Mouse (Mus musculus) ES-Bruce4 (cell line): ENCODE data around the gene Gnptab. TPM values are rescaled to one million over a fixed set of nuclear protein-coding genes. Genes with fewer than 3 reads are reported as not detected.
"Not testable (repeated sequence)": the region's sequence is repeated elsewhere in the genome, so short reads cannot be mapped to it uniquely, and the experiment has no call there.

ENCODE experiments used
- H3K27ac ChIP-seq: 2 replicates; pipeline ENCODE4 v1.5.1; 2012; ENCODE audit warnings: low read length, inconsistent platforms; ENCODE audit not compliant: insufficient read depth
- H3K27me3 ChIP-seq: 2 replicates; pipeline ENCODE4 v1.6.1; 2012; ENCODE audit warnings: mild to moderate bottlenecking, low read length, inconsistent platforms; ENCODE audit not compliant: control insufficient read depth, poor library complexity, insufficient read depth, severe bottlenecking
- H3K36me3 ChIP-seq: 2 replicates; pipeline ENCODE4 v1.6.1; 2012; ENCODE audit warnings: inconsistent platforms, mild to moderate bottlenecking, low read length, moderate library complexity; ENCODE audit not compliant: control insufficient read depth, poor library complexity, insufficient read depth, severe bottlenecking
- H3K4me1 ChIP-seq: one replicate; pipeline ENCODE4 v1.8.1; 2011; ENCODE audit warnings: low read length; ENCODE audit not compliant: control insufficient read depth, insufficient read depth
- H3K4me3 ChIP-seq: 2 replicates; pipeline ENCODE4 v1.5.1; 2011; ENCODE audit warnings: low read depth, mild to moderate bottlenecking, low read length
- H3K9ac ChIP-seq: 2 replicates; pipeline ENCODE4 v1.6.1; 2012; ENCODE audit warnings: low read depth, mild to moderate bottlenecking, inconsistent platforms; ENCODE audit not compliant: poor library complexity, severe bottlenecking
- H3K9me3 ChIP-seq: replicated peaks from 2 replicates; pipeline ENCODE4 v1.6.1; 2012; ENCODE audit warnings: mild to moderate bottlenecking, low read length, inconsistent platforms; ENCODE audit not compliant: control insufficient read depth, poor library complexity, insufficient read depth, severe bottlenecking
- CTCF ChIP-seq: IDR thresholded peaks from one replicate; pipeline ENCODE4 v1.8.1; 2011; ENCODE audit warnings: low read depth, low read length
- EP300 ChIP-seq: IDR thresholded peaks from 2 replicates; pipeline ENCODE4 v1.6.1; 2011; ENCODE audit warnings: low read depth, low read length; ENCODE audit not compliant: insufficient read depth
- POLR2A ChIP-seq: IDR thresholded peaks from one replicate; pipeline ENCODE4 v1.8.1; 2011; ENCODE audit warnings: low read length; ENCODE audit not compliant: insufficient read depth
- polyA plus RNA-seq: library from polyadenylated mRNA; stranded (reverse); fragments of >200 nt; gene quantifications from 2 replicates; pipeline ENCODE4 v1.2.4, GENCODE M21; 2011; ENCODE audit warnings: low read depth; ENCODE audit not compliant: missing spikeins, insufficient read depth, insufficient read length

Gnptab gene
- polyA plus RNA-seq, 1 experiment: 21.2 TPM

DNA sequence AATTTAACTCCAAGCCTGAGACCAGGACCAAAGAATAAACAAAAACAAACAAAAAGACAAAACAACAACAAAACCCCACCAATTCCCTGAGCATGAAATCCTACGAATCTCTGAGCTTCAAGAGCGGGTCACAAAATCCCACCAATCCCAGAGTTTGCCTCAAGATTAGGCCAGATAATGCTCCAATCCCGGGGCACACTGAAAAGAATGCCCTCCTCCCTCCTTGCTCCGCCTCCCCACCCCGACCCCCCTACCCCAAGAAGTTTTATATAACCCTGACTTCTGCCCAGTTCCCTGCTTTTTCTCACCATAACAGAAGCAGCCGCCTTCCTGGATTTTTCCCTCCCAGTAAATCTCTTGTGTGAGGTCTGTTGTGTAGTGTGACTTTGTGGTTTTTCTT lies 78.9 kb downstream of the Gnptab start:
- no peak for TF ChIP-seq CTCF
- TF ChIP-seq EP300: no peak
- TF ChIP-seq POLR2A: no peak
- Histone ChIP-seq H3K27me3 (no peaks in the 10 kb centered on the region), H3K9me3 (no peaks in the 10 kb centered on the region), H3K27ac (no peak overlapping the region), H3K36me3 (no peaks in the 10 kb centered on the region), H3K4me3 (no peak overlapping the region), H3K9ac (no peak overlapping the region), H3K4me1 (no peaks in the 10 kb centered on the region)

DNA sequence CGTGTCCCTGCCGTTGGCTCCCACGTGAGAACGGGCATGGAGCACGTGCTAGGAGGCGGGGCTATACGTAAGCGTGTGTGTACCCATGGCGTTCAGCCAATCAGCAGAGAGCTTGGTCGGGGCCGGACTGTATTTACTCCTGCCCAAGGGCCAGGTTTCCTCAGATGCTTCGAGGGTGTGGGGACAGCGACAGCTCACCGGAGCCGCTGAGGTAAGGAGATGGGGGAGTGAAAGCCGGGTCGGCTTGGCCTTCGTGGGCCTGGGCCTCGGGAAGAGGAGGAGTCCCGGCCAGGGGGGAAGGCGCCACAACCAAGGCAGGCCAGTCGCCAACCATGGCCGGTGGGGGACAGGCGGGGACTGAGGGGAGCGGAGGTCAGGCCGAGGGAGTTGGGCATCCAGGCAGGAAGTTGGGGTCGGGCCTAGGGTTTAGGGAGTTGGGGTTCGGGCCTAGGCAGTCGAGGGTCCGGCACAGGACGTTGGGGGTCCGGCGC lies 80.6 kb downstream of the Gnptab start, which contains the start of gene Sycp3:
Sycp3 (plus strand) TSS at position 68 of the 491 bp plus-strand sequence.
- Histone ChIP-seq H3K27ac (no peak within 1 kb of the TSS), H3K4me3 (peak within 1 kb of the TSS; percentile 46), H3K9ac (0 out of 2 replicates have a peak within 1 kb of the TSS, but pooled peaks have one; percentile 2), H3K9me3 (no peaks in the 10 kb centered on the region), H3K4me1 (no peaks in the 10 kb centered on the region), H3K36me3 (no peaks in the 10 kb centered on the region), H3K27me3 (no peaks in the 10 kb centered on the region)
- TF ChIP-seq EP300: no peak
- TF ChIP-seq POLR2A: no peak
- TF ChIP-seq CTCF: no peak

GRCm38 (mm10) chr10:88460122-88460820 lies 81.3 kb downstream of the Gnptab start:
- no peak overlapping the region for H3K27ac ChIP-seq
- H3K27me3 ChIP-seq: no peaks in the 10 kb centered on the region
- H3K4me1 ChIP-seq: no peaks in the 10 kb centered on the region
- H3K36me3 ChIP-seq: no peaks in the 10 kb centered on the region
- 0 out of 2 replicates have a peak overlapping the region, but pooled peaks have one; percentile 2 for H3K9ac ChIP-seq
- H3K9me3 ChIP-seq: no peaks in the 10 kb centered on the region
- no peak for TF ChIP-seq POLR2A
- no peak for TF ChIP-seq EP300
- TF ChIP-seq CTCF: no peak
- peak overlapping the region; percentile 46 for H3K4me3 ChIP-seq

DNA sequence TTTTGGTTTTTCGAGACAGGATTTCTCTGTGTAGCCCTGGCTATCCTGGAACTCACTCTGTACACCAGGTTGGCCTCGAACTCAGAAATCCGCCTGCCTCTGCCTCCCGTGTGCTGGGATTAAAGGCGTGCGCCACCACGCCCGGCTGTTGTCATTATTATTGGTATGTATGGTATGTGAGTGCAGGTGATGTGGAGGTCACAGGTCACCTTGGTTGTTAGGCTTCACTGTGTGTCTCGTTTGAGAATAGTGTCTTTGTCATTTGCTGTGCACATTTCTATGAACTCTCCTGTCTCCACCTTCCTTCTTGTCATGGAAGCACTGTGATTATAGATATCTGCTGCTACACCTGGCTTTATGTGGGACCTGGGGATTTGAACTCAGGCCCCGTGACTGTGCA lies 103.9 kb downstream of the Gnptab start:
- not testable (repeated sequence) for H3K4me3 ChIP-seq, H3K4me1 ChIP-seq, H3K27me3 ChIP-seq, H3K36me3 ChIP-seq, H3K27ac ChIP-seq, H3K9me3 ChIP-seq, H3K9ac ChIP-seq

DNA sequence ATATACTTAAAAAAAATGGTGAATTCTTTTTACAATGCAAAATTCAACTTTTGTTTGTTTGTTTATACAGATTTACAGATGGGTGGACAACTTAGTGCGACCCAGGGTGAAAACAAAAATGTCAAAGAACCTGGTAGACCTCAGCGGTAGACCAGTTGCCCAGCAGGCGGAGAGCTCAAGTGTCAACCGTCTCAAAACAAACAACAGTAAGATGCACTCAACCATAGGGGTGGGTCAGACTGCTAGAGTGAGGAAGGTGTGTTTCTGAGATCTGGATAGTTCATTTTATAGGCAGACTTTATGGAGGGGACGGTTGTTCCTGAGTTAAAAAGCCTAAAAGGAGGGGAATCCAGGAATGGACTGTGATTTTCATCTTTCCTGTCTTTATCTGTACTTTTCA lies 109.7 kb downstream of the Gnptab start:
- Histone ChIP-seq H3K4me1 (peaks cover 2% of the 10 kb centered on the region), H3K27me3 (no peaks in the 10 kb centered on the region), H3K9ac (no peak overlapping the region), H3K36me3 (no peaks in the 10 kb centered on the region), H3K9me3 (no peaks in the 10 kb centered on the region), H3K27ac (no peak overlapping the region), H3K4me3 (no peak overlapping the region)
- TF ChIP-seq POLR2A: no peak
- TF ChIP-seq CTCF: no peak
- no peak for TF ChIP-seq EP300

DNA sequence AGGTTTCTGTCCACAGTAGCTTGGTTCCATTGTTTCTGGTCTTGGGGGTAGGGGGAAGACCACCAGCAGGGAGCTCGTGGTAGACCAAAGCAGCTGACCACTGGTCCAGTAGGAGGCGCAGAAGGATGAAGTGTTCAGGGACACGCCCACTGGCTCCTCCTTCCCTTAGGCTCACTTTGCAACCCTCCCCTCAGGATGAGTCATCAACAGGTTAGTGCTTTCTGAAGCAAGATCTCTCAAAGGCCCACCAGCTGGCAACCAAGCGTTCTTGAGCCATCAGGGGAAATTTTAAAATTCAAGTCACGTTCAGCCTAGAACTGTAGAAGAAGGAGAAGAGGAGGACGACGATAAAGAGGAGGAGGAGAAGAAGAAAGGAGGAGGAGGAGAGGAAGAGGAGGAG lies 112.7 kb downstream of the Gnptab start:
- H3K4me1 ChIP-seq: peaks cover 9% of the 10 kb centered on the region
- no peaks in the 10 kb centered on the region for H3K27me3 ChIP-seq
- TF ChIP-seq EP300 (0 out of 2 replicates have a peak, but pooled peaks have one; percentile 35), CTCF (peak; percentile 45), POLR2A (no peak)
- H3K9me3 ChIP-seq: no peaks in the 10 kb centered on the region
- no peak overlapping the region for H3K4me3 ChIP-seq
- no peak overlapping the region for H3K9ac ChIP-seq
- no peaks in the 10 kb centered on the region for H3K36me3 ChIP-seq
- no peak overlapping the region for H3K27ac ChIP-seq
